Mouse (Mus musculus) heart, postnatal 36 days (tissue): ENCODE measurements at regions not wholly inside any gene's neighbourhood (a gene's known extent, or its start where the extent isn't known, plus 50 kb on each side); places are given as distances from the start of the nearest gene placed in this dataset.

Source experiments
- DNase-seq, 2 experiments: peaks; one replicate each; pipeline ENCODE4 v3.0.0; 2021 to 2022
- intact Hi-C: fragments of 180-260 bp; cut with DNase I; formaldehyde crosslinking; loops from one replicate; pipeline ENCODE4 v1.15.1; 2025

DNA sequence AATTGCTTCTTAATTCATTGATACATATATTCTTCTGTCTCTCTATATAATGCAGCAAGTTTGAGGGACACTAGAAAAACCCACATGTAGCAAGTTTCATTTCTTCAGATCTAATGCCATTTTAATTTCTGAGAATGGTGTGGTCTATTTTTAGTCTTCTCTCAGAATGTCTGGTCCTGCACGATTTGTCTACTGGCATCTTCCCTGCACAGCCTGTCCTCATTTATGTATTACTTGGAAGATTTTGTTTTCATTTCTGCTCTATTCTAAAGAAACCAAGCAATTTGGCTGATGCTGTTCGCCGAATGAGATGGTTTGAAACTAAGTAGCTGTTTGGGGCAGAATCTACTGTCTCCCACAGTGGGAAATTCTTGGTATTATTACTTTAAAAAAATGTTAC lies 382.3 kb upstream of the N6amt1 start:
- DNase-seq = no peak
- intact Hi-C loops = no loop called here

GRCm38 (mm10) chr16:86949681-86950080 lies 404.3 kb upstream of the N6amt1 start:
- no peak for DNase-seq

GRCm38 (mm10) chr16:86945531-86946144 lies 408.3 kb upstream of the N6amt1 start:
- no peak for DNase-seq
- intact Hi-C loops = no loop called here

More at GRCm38 (mm10) chr16:86949681-86950080, 404.3 kb upstream of the N6amt1 start:
- intact Hi-C loops = no loop called here

DNA sequence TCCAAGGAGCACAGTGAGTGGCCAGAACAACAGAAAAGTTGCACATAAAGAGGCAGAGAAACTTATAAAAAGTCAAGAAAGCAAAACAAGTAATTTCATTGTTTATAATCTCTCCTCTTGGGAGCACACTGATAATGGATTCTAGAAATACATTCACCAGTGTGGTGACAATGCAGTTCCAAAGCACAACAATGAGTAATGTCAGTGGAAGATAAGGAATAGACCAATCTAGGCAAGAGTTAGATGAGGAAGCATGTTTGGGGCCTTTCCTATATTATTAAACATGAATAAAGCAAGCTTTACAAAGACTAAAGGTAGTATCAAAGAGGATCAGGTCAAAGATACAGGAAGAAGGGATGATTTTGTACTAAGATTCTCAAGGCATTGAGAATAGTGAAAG lies 408.9 kb upstream of the N6amt1 start:
- intact Hi-C loops = no loop called here

GRCm38 (mm10) chr16:86934989-86935388 lies 419.0 kb upstream of the N6amt1 start:
- intact Hi-C loops = no loop called here
- DNase-seq = no peak

More for the DNA sequence above, 408.9 kb upstream of the N6amt1 start:
- DNase-seq = no peak

GRCm38 (mm10) chr16:86932765-86933164 lies 421.2 kb upstream of the N6amt1 start:
- intact Hi-C loops = no loop called here

GRCm38 (mm10) chr16:86897967-86898710 lies 455.8 kb upstream of the N6amt1 start:
- intact Hi-C loops = no loop called here
- no peak for DNase-seq

More at GRCm38 (mm10) chr16:86932765-86933164, 421.2 kb upstream of the N6amt1 start:
- DNase-seq = peak; percentile 53 to 57

DNA sequence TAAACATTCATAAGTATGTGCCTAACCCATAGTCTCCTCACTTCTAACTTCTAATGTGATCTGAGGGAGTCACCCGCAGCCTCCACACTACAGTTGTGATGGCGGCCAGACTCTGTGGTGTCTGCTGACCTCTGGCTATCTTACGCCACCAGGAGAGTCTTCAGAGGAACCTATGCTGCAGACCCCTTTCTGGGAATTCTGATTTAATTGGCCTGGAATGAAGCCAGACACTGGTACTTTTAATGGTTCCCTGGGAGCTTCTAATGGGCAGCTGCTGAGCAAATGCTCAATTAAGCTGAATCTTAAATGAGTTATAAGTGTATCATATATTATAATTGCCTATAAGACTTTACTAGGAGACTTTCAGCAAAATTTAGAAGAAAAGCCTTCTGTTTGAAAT lies 459.0 kb upstream of the N6amt1 start:
- DNase-seq = no peak
- intact Hi-C loops = no loop called here

DNA sequence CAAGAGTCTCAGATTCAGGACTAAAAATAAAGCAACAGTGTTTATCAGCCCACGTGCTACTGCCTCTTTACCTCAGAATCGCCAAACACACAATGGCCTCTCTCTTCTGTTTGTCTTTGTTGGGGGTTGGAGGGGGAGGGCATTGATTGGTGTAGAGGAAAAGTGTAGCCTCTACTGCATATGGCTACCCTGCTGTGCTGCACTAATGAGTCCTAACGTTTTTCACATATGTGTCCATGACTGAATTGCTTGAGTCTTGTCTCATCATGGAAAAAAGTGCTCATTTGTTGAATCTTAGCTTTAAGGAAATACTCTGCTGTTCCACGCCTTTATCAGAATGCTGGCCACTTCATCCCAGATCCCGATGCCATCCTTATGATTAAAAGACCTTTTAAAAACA lies 459.7 kb upstream of the N6amt1 start:
- intact Hi-C loops = no loop called here
- DNase-seq = no peak

GRCm38 (mm10) chr16:86888421-86888820 lies 465.6 kb upstream of the N6amt1 start:
- intact Hi-C loops = loop anchor here (5.0 kb wide), 2 partner anchors 164 to 504 kb away; no protein-coding TSS in a partner anchor
- DNase-seq = no peak

GRCm38 (mm10) chr16:86887605-86888004 lies 466.4 kb upstream of the N6amt1 start:
- intact Hi-C loops = loop anchor here (5.0 kb wide), 2 partner anchors 165 to 505 kb away; no protein-coding TSS in a partner anchor

DNA sequence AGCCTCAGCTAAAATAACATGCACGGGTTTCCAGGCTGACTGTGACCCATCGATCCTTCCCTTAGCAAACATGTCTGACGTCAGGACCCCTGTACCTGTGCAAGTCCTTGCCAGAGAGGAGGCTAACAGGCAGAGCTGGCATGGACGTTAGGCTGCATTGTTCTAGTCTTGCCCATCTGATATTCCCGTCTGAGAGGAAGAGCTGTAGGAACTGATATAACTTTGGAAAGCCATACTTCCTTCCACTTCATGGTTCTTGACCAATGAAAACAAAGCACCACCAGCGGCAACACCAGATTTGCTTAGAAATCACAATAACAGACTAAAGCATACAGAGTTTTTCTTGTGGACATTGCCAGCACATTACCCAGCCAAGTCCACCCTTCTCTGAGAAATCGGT lies 470.1 kb upstream of the N6amt1 start:
- intact Hi-C loops = loop anchor here (2.0 to 5.0 kb wide), 3 partner anchors 363 to 582 kb away; no protein-coding TSS in a partner anchor
- peak; percentile 18 to 21 for DNase-seq

More at GRCm38 (mm10) chr16:86887605-86888004, 466.4 kb upstream of the N6amt1 start:
- no peak for DNase-seq

DNA sequence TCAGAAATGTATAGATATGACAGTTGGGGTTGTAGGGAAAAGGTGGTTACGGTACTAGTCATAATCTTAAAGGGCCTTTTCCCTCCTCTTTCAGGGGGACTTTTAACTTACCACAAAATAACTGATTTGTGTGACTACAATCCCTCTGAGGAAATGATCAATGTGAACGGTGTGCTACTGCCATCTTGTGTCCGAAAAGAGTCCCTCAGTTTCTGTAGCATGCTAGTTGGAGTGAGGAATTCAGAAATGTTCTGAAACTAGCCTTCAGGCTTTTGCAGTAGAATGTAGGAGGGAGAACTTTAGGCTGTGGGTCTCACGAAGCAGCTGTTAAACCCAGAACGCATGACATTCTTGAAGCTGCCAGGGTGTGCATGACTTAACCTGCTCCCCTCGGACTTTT lies 471.5 kb upstream of the N6amt1 start:
- DNase-seq = peak; percentile 53 to 56
- intact Hi-C loops = loop anchor here (1.0 to 5.0 kb wide), 5 partner anchors 237 to 1075 kb away; no protein-coding TSS in a partner anchor

GRCm38 (mm10) chr16:86881583-86881982 lies 472.4 kb upstream of the N6amt1 start:
- intact Hi-C loops = loop anchor here (5.0 kb wide), 1 partner anchor 579 kb away; no protein-coding TSS in a partner anchor

DNA sequence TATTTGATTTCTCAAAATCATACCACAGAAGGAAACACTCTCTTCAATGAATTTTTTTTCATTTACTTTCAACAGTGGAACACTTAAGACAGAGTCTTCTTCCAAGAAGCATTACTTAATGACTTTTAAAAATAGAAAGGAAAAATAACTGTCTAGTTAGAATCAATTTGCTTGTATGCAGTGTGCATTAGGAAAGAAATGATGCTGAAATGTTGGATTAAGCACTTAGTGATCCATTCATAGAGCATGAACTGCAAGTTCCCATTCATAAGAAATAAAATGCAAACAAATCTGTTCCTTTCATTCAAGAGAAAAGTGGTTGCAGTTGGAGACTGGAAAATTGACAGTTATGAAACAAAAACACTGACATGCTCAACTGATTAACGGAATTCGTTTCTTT lies 493.2 kb upstream of the N6amt1 start:
- DNase-seq = no peak
- intact Hi-C loops = no loop called here

More at GRCm38 (mm10) chr16:86881583-86881982, 472.4 kb upstream of the N6amt1 start:
- no peak for DNase-seq

DNA sequence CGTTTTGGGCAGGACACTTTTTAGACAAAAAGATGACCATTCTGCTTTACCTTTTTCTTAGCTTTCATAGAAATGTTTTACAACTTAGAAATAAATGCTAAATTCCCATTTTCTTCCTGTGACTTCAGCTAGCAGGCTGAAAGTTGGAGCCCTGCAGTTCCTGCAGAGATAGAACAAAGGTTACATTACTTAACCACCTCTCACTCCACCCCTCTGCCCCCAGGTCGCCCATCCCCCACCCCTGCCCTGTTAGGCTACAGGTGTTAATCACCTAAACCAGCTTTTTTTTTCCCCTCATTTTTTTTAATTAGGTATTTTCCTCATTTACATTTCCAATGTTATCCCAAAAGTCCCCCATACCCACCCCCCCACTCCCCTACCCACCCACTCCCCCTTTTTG lies 498.1 kb upstream of the N6amt1 start:
- intact Hi-C loops = no loop called here
- no peak for DNase-seq

DNA sequence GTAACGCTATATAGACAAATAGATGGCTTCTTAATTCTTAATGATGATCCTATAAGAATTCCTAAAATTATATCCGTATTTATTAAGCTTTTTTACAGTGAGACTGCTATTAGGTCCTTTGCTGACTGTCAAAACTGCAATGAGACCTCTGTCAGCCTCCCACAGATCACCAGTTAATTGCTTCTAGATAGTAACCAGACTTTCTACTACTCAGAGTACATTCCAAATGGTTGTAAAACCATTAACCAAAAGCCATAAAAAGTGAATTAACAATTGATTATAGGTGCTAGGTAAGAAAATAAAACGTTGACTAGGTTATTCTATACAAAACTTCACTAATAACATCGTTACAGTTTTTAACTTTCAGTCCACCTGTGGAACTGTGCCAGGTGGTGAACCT lies 498.7 kb upstream of the N6amt1 start:
- intact Hi-C loops = no loop called here
- no peak for DNase-seq

DNA sequence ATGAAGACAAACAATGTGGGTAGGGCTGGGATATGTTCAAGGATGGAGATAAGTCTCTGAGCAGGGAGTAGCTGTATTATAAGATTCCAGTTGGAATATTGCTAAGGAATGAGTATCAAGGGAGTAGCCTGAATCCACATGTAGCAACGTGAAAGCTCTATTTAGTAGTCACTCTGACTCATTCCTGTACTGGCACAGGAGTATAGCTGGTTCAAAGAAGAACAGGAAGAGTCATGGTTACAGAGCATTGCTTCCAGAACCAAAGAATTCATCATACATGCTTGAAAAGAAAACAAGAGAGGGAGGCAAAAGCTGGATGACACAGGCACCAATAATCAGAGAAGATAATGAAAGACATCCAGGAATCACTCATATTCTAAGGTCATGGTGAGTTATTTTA lies 500.6 kb upstream of the N6amt1 start:
- intact Hi-C loops = no loop called here
- DNase-seq = no peak

DNA sequence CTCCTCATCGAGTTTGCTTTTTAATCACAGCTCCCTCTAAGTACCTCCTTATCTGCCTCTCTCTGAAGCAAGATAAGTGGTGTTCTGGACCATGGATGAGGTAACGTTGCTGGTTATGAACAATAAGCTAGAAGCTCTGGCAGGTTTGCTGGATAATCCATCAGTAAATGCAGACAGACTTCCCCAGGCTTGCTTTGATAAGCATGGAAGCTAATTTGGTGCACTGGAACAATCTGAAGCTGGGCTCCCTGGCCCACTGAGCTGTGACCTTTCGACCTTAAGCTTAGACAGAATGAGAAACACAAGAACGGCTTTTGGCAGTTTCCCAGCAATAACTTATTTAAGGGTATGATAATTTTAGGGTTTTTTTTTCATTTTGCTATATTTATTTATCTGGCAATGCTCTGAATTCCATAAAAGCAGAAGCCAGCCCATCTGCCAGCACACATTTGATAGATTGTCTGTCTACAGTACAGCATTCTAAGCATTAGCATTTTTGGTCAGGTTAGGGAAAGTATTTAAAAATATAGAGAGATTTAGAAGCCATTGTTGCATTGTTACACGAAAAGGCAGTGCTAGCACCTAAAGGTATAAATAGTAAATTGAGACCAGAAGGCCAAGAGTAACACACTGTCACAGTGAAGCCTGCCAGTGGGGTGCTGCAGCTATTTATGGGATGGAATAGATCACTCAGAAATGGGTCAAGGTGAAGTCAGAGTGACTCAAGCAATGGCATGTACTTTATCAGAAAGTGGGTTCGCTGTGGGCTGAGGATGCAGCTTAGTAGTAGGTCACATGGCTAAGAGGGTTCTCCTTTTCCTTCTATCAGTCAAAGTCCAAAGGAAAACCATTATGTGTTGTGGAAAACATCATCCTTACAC lies 515.3 kb upstream of the N6amt1 start:
- DNase-seq = peak in 1 of 2 experiments; percentile 10

GRCm38 (mm10) chr16:86827645-86828044 lies 526.3 kb upstream of the N6amt1 start:
- intact Hi-C loops = no loop called here

More for the DNA sequence above, 515.3 kb upstream of the N6amt1 start:
- intact Hi-C loops = no loop called here

DNA sequence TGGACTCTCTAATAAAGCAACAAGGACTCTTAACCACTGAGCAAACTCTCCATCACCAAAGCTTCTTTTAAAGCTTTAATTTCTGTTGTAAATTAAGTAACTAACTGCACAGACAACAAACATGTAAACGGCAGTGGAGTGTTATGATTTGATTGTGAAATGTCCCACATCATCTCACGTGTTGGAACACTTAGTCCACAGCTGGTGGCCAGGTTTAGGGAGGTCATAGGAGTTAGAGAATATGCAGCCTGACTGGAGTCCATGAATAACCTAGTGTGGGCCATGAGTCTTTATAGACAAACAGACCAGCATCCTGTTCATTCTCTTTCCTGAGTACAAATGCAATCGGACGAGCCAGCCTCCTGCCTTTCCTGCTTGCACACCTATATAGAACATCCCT lies 527.3 kb upstream of the N6amt1 start:
- DNase-seq = no peak
- intact Hi-C loops = no loop called here

More at GRCm38 (mm10) chr16:86827645-86828044, 526.3 kb upstream of the N6amt1 start:
- DNase-seq = no peak
